Mouse (Mus musculus): Measurements from ENCODE around the gene Syt16. TPM values are rescaled to one million over a fixed set of nuclear protein-coding genes. Genes with fewer than 3 reads are reported as not detected.

Gene Syt16
- polyA plus RNA-seq (2014; fragmentation: Nextera tagmentation; extraction: Ambion mirVana) = 90.4 and 95.5 TPM in 2 replicates

- H3K4me3 ChIP-seq (ENCODE audit: low read depth, low read length) = peak within 1 kb of the TSS; percentile 59
- H3K9ac ChIP-seq (replicated peaks; ENCODE audit: low read depth, low read length) = peak within 1 kb of the TSS; percentile 75
- 1% methylated on average over 46 of the region's 67 CpGs for WGBS
- H3K4me1 ChIP-seq (ENCODE audit: control insufficient read depth, insufficient read depth, low read length) = peaks cover 3% of the 10 kb centered on the region; the same call in 1 of the 2 replicates
- H3K9me3 ChIP-seq (ENCODE audit: control insufficient read depth, low read length) = no peaks in the 10 kb centered on the region
- H3K4me2 ChIP-seq (ENCODE audit: low read depth, low read length) = peak within 1 kb of the TSS; percentile 83
- H3K27me3 ChIP-seq (ENCODE audit: control insufficient read depth, insufficient read depth, low read length) = peaks cover 4% of the 10 kb centered on the region; the same call in 1 of the 2 replicates
- no peaks in the 10 kb centered on the region for H3K36me3 ChIP-seq (ENCODE audit: control insufficient read depth, insufficient read depth, low read length)
- H3K27ac ChIP-seq (ENCODE audit: low read depth, low read length) = peak within 1 kb of the TSS; percentile 77
- peak; percentile 85 for ATAC-seq (ENCODE audit: low read depth)
These were observed at the start of gene Syt16 for GRCm38 (mm10) chr12:73997297-73998127. Gene Syt16, plus strand, starts transcription at chr12:73997661.

DNA sequence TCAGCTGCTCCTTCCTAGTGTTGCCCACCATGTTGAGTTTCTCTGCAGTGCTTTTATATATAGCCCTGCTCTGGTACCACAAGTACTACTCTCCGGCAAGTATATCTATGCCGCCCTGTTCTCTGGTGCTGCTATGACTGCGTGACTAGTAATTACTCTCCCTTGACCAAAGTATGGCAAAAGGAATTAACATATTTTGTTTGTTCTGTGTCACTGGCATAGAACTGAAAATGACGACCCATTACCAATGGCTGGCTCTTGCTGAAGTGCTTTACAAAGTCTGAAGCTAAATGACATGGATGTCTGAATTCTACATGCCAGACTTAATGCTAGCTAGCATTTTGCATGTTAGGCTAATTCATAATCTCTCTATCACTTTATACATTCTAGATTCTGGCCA lies 49.0 kb upstream of the Syt16 start:
- no peak for ATAC-seq (ENCODE audit: low read depth)

DNA sequence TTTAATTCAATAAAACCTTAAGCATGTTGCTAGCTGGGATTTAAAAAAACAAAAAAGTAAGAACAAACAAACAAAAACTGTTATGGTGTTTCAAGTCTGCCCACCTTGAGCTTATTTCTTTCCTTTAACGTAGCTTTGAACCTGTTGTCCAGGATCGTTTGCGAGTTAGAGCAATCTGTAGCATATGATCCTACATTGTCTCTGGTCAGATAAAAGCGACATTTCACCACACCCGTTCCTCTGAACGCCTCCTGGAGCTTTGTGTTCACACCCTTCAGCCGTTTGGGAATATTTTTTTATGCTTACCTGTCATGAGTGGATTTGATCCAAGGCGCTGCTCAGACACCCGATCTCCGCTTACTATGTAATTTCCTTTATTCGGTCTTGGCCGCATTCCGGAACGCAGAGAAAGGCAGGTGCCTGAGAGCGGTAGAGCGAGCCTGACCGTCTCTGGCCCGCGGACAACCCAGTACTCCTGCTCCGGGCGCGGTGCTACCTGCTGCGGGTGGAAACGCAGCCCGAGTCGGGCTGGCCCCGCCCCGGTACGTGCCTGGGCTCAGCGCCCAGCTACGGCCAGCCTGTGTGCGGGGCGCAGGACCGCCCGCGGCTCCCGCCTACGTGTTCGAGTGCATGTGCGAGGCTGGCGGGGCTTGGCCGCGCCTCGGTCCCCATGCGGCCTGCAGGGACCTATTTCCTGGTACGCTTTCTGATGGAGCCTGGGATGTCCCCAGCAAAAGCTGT lies 48.0 kb upstream of the Syt16 start:
- H3K27me3 ChIP-seq (ENCODE audit: control insufficient read depth, insufficient read depth, low read length) = no peaks in the 10 kb centered on the region
- H3K36me3 ChIP-seq (ENCODE audit: control insufficient read depth, insufficient read depth, low read length) = no peaks in the 10 kb centered on the region; the same call in 1 of the 2 replicates
- peaks cover 3% of the 10 kb centered on the region; the same call in 1 of the 2 replicates for H3K4me1 ChIP-seq (ENCODE audit: control insufficient read depth, insufficient read depth, low read length)
- H3K4me2 ChIP-seq (ENCODE audit: low read depth, low read length) = peak overlapping the region; percentile 75
- ATAC-seq (ENCODE audit: low read depth) = peak; percentile 91
- no peak overlapping the region for H3K27ac ChIP-seq (ENCODE audit: low read depth, low read length)
- peak overlapping the region; percentile 36 for H3K4me3 ChIP-seq (ENCODE audit: low read depth, low read length)
- peak overlapping the region; percentile 52; the same call in 1 of the 2 replicates for H3K9ac ChIP-seq (replicated peaks; ENCODE audit: low read depth, low read length)
- H3K9me3 ChIP-seq (ENCODE audit: control insufficient read depth, low read length) = no peaks in the 10 kb centered on the region
- 4% methylated on average over 46 of the region's 46 CpGs for WGBS

More for the DNA sequence above, 49.0 kb upstream of the Syt16 start:
- no peaks in the 10 kb centered on the region for H3K27me3 ChIP-seq (ENCODE audit: control insufficient read depth, insufficient read depth, low read length)
- H3K36me3 ChIP-seq (ENCODE audit: control insufficient read depth, insufficient read depth, low read length) = peaks cover 10% of the 10 kb centered on the region
- H3K4me2 ChIP-seq (ENCODE audit: low read depth, low read length) = no peak overlapping the region
- no peaks in the 10 kb centered on the region for H3K9me3 ChIP-seq (ENCODE audit: control insufficient read depth, low read length)
- no peak overlapping the region for H3K4me3 ChIP-seq (ENCODE audit: low read depth, low read length)
- H3K9ac ChIP-seq (replicated peaks; ENCODE audit: low read depth, low read length) = no peak overlapping the region
- H3K27ac ChIP-seq (ENCODE audit: low read depth, low read length) = no peak overlapping the region
- peaks cover 3% of the 10 kb centered on the region; the same call in 1 of the 2 replicates for H3K4me1 ChIP-seq (ENCODE audit: control insufficient read depth, insufficient read depth, low read length)
- 91% methylated on average over 4 of the region's 4 CpGs for WGBS

DNA sequence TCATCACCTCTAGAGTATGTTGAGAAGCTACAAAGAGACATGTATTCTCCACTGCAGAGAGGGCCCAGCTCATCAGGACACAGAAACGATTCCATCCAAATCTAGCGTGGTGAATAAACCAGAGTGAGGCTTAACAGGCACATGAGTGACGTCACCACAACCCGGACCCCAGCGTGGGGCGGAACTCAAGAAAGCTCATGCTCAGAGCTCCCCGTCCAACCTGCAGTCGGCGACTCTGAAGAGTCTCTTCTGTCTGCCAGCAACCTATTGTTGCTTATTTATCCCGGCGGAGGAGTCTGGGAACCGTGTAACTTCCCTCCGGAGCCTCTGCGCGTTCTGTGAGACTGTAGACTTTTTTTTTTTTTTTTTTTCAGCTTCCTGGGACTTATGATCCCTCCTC lies 44.6 kb upstream of the Syt16 start:
- Histone ChIP-seq H3K4me1 (ENCODE audit: control insufficient read depth, insufficient read depth, low read length) (peaks cover 3% of the 10 kb centered on the region; the same call in 1 of the 2 replicates), H3K4me3 (ENCODE audit: low read depth, low read length) (peak overlapping the region; percentile 19; the same call in 1 of the 2 replicates), H3K36me3 (ENCODE audit: control insufficient read depth, insufficient read depth, low read length) (no peaks in the 10 kb centered on the region), H3K9ac (replicated peaks; ENCODE audit: low read depth, low read length) (no peak overlapping the region), H3K27me3 (ENCODE audit: control insufficient read depth, insufficient read depth, low read length) (no peaks in the 10 kb centered on the region), H3K9me3 (ENCODE audit: control insufficient read depth, low read length) (no peaks in the 10 kb centered on the region), H3K27ac (ENCODE audit: low read depth, low read length) (no peak overlapping the region), H3K4me2 (ENCODE audit: low read depth, low read length) (peak overlapping the region; percentile 51)
- peak; percentile 12; the same call in 1 of the 2 replicates for ATAC-seq (ENCODE audit: low read depth)
- WGBS = 17% methylated on average over 15 of the region's 15 CpGs

DNA sequence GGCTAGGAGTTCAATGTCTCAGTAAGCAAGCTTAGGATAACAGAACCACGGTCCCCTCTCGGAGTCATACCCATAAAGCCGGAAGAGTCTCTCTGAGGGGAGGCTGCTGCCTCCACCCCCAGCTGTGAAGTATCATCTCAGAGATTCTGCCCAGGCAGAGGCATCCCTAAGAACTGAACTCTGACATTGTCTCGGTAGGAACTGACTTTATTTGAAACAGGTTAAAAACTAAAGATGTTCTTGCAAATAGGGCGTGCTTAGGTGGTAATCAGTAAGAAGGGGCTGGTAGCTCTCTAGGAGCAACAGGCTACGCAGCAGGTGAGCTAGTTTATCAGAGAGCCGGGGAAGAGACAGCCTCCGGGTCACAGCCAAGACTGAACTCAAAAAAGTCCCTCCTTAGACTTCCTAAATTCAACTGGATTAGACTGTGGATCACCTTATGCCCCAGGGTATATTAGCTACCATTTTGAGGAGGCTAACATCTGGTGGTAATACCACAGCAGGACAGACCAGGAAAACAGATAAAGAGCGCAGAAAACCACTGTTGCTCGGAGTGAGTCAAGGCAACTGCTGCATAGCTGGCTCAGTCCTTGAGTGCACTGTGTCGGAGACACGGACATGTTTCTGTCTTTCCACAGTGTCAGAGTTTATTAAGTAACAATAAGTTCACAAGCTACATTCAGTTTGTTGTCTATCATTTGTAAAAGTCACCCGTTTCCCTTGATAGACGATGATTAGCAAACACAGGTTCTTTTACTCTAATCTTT lies 43.9 kb upstream of the Syt16 start:
- no peak overlapping the region for H3K27ac ChIP-seq (ENCODE audit: low read depth, low read length)
- H3K36me3 ChIP-seq (ENCODE audit: control insufficient read depth, insufficient read depth, low read length) = no peaks in the 10 kb centered on the region
- H3K9ac ChIP-seq (replicated peaks; ENCODE audit: low read depth, low read length) = no peak overlapping the region
- H3K4me1 ChIP-seq (ENCODE audit: control insufficient read depth, insufficient read depth, low read length) = peaks cover 3% of the 10 kb centered on the region; the same call in 1 of the 2 replicates
- 58% methylated on average over 14 of the region's 14 CpGs for WGBS
- peak overlapping the region; percentile 51 for H3K4me2 ChIP-seq (ENCODE audit: low read depth, low read length)
- H3K27me3 ChIP-seq (ENCODE audit: control insufficient read depth, insufficient read depth, low read length) = no peaks in the 10 kb centered on the region
- peak overlapping the region; percentile 19; the same call in 1 of the 2 replicates for H3K4me3 ChIP-seq (ENCODE audit: low read depth, low read length)
- ATAC-seq (ENCODE audit: low read depth) = no peak
- no peaks in the 10 kb centered on the region for H3K9me3 ChIP-seq (ENCODE audit: control insufficient read depth, low read length)

GRCm38 (mm10) chr12:73954785-73955184 lies 42.7 kb upstream of the Syt16 start:
- Histone ChIP-seq H3K9me3 (ENCODE audit: control insufficient read depth, low read length) (no peaks in the 10 kb centered on the region), H3K9ac (replicated peaks; ENCODE audit: low read depth, low read length) (no peak overlapping the region), H3K4me3 (ENCODE audit: low read depth, low read length) (no peak overlapping the region), H3K27me3 (ENCODE audit: control insufficient read depth, insufficient read depth, low read length) (no peaks in the 10 kb centered on the region), H3K4me2 (ENCODE audit: low read depth, low read length) (no peak overlapping the region), H3K4me1 (ENCODE audit: control insufficient read depth, insufficient read depth, low read length) (peaks cover 3% of the 10 kb centered on the region; the same call in 1 of the 2 replicates), H3K27ac (ENCODE audit: low read depth, low read length) (no peak overlapping the region), H3K36me3 (ENCODE audit: control insufficient read depth, insufficient read depth, low read length) (no peaks in the 10 kb centered on the region)
- WGBS = 83% methylated on average over 5 of the region's 5 CpGs
- no peak for ATAC-seq (ENCODE audit: low read depth)

DNA sequence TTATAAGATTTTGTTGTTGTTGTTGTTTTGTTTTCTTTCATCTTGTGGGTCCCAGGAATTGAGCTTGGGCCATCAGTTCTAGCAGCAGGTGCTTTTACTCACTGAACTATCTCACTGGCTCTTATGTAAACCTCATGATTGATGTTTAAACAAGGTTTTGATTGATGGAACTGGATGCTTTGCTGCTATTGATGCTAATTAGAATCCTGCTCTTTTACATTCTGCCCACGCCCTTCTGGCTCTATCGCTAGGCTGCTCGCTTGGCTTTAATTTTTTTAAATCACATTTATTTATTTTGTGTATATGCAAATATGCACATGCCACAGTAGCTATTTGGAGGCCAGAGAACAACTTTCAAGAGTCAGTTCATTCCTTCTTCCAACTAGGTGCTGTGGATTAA lies 39.8 kb upstream of the Syt16 start:
- Histone ChIP-seq H3K4me2 (ENCODE audit: low read depth, low read length) (no peak overlapping the region), H3K4me1 (ENCODE audit: control insufficient read depth, insufficient read depth, low read length) (peaks cover 3% of the 10 kb centered on the region; the same call in 1 of the 2 replicates), H3K9me3 (ENCODE audit: control insufficient read depth, low read length) (no peaks in the 10 kb centered on the region), H3K27ac (ENCODE audit: low read depth, low read length) (no peak overlapping the region), H3K36me3 (ENCODE audit: control insufficient read depth, insufficient read depth, low read length) (no peaks in the 10 kb centered on the region), H3K27me3 (ENCODE audit: control insufficient read depth, insufficient read depth, low read length) (no peaks in the 10 kb centered on the region; the same call in 1 of the 2 replicates), H3K4me3 (ENCODE audit: low read depth, low read length) (no peak overlapping the region), H3K9ac (replicated peaks; ENCODE audit: low read depth, low read length) (no peak overlapping the region)
- no peak for ATAC-seq (ENCODE audit: low read depth)
- WGBS = 91% methylated on average over 3 of the region's 3 CpGs

- Histone ChIP-seq H3K9ac (replicated peaks; ENCODE audit: low read depth, low read length) (no peak overlapping the region), H3K9me3 (ENCODE audit: control insufficient read depth, low read length) (no peaks in the 10 kb centered on the region), H3K4me1 (ENCODE audit: control insufficient read depth, insufficient read depth, low read length) (no peaks in the 10 kb centered on the region), H3K4me3 (ENCODE audit: low read depth, low read length) (no peak overlapping the region), H3K36me3 (ENCODE audit: control insufficient read depth, insufficient read depth, low read length) (no peaks in the 10 kb centered on the region), H3K27ac (ENCODE audit: low read depth, low read length) (no peak overlapping the region), H3K4me2 (ENCODE audit: low read depth, low read length) (no peak overlapping the region), H3K27me3 (ENCODE audit: control insufficient read depth, insufficient read depth, low read length) (no peaks in the 10 kb centered on the region; the same call in 1 of the 2 replicates)
- WGBS = 88% methylated on average over 2 of the region's 2 CpGs
- ATAC-seq (ENCODE audit: low read depth) = no peak
These were observed 38.6 kb upstream of the Syt16 start for GRCm38 (mm10) chr12:73958830-73959229.
